Mouse (Mus musculus): ENCODE results near the gene Lrp6.

Lrp6 gene

DNA sequence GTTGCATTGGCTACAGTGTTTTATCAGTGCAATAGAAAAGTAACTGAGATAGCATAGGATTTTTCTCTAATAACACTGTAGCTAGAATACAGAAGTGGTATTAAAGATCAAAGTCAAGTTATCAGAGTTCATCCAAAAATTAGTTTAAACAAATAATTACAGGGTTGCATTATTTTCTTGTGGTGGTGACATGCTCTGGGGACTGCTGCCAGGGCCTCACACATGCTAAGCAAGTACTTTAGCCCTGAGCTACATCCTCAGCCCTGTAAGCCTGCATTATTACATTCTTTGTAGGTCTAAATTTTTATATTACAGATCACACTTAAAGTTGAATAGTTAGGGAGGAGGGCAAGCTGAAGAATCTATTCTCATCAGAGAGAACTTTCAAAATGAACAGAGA lies 68.2 kb downstream of the Lrp6 start:
- DNase-seq (ENCODE audit: low read depth, low spot score), result no peak

DNA sequence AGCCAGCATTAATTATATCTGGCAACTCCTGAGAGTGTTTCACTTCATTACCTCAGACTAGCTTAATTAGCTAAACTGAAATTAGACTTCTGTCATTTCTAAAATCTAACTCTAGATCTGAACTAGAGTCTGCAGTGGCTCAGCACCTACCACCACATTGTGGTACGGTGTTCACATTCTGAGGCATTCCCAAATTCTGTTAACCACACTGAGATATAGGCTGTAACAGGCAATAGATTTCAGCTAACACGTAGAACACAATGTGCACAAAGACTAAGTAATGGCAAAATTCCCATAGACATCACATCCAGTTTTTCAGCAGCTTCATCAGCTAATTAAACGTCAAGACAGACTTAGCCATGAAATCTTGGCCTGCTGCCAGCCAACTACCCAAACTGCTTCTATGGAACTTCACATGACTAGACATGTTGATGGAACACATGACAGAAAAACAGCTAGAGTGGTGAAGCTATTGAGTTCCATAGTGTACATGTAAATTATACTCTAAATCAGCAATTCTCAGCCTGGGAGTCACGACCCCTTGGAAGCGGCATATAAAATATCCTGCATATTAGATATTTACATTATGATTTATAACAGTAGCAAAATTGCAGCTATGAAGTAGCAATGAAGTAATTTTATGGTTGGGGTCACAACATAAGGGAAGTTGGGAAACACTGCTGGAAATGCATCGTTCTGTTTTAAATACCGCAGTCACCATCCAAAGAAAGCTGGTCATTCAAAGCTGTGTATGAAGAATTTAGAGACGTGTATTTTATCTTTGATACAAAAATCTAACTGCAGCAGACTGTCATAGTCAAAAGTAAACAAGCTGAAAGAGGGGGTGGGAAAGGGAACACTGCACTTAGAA lies 71.7 kb downstream of the Lrp6 start:
- peak; percentile 20 for DNase-seq (ENCODE audit: low read depth, low spot score)

DNA sequence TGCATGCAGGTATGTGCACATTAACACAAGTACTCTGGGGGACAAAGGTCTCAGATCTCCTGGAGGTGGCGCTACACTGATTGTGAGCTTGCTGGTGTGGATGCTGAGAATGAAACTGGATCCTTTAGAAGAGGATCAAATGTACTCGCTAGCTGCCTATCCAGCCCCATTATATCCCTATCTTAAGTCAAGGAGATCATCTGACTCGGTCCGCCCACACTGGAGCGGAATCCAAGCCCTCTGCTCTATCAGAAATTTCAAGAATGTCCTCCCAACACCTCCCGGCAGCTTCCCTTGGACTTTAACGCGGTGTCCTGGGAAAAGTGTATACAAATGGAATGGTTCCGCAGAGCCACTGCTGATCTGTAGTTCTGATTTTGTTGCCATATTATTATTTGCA lies 77.1 kb downstream of the Lrp6 start:
- DNase-seq (ENCODE audit: low read depth, low spot score), result no peak

DNA sequence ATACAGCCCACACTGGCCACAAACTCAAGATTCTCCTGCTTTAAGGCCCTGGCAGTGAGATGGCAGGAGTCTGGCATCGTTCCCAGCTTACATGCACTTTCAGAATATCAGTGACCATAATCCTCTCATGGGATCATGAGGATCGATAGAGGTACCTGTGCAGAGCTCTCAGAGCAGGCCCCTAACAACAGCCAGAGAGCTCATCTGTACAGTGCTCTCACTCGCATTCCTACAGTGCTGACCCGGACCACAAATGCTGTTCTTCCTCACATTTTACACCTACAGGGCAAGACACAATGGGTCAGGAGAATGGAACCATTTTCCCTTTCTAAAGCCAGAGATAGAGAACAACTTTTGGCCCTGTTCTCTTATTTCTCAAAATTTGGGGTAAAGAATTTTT lies 77.6 kb downstream of the Lrp6 start:
- no peak for DNase-seq (ENCODE audit: low read depth, low spot score)

DNA sequence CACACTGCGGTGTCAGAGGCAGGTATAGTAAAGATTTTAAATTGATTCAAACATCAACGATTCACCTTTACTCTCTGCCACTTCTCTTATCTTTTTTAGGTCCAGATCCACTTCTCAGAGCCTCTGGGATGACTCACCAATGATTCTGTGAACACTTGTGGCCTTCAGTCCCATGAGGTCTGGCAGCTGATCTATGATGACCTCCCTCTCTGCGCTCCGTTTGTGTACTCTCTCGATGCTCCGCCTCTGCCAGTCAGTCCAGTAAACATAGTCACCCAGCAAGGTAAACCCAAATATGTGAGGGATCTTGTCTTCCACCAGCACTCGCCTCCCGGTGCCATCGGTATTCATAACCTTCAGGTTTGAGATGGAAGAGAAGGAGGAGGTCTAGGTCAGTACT lies 80.4 kb downstream of the Lrp6 start:
- DNase-seq (ENCODE audit: low read depth, low spot score), result no peak

DNA sequence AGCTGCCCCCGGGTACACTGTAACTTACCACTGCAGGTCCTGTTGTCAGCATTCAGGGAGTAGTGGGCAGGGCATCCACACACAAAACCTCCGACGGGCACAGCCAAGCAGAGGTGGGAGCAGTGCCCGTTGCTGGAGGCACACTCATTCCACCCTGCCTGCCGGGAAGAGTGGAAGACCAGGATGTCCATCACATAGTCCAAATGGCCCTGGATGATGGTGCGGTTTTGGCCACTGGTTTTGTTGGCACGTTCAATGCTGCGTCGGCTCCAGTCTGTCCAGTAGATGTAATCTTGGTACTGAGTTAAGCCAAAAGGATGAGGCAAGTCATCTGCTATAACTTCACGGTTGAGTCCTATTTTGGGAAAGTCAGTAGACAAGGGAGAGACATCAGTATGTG lies 87.3 kb downstream of the Lrp6 start:
- no peak for DNase-seq (ENCODE audit: low read depth, low spot score)

DNA sequence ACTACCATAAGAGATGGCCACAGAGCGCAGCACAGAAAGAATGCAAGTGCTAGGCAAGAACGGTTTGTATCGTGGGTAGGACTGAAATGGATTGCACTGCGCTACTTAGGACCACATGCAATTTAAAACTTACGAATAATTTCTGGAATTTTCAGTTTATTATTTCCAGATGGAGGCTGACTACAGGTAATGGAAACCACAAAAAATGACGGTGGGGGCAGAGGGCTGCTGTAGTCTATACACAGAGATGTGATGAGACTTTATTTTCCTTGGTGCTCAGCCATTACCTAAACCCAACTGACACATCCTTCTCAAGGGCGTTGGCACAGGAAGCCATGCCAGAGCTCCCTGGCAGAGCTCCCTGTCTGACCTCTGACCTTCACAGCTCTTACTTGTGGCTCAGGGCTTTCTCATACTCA lies 93.6 kb downstream of the Lrp6 start:
- DNase-seq (ENCODE audit: low read depth, low spot score), result peak; percentile 10

DNA sequence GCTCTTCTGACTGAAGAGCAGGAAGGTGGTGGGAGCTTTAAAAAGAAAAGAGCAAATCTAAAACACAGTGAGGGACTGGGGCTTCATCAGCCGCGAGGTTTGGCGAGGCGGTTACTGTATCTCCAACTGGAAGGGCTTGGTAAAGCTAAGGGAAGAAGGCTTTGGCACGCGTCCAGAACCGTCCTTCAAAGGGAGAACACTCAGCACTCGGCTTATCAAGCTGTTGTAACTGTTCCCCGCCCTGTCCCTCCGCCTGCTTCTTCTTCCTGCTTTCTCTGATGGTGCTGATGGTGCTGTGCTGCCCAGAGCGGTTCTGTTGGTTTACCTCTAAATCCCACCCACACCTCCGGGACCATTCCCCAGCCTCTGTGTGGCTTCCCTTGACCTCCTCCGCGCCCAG lies 95.9 kb downstream of the Lrp6 start:
- no peak for DNase-seq (ENCODE audit: low read depth, low spot score)

DNA sequence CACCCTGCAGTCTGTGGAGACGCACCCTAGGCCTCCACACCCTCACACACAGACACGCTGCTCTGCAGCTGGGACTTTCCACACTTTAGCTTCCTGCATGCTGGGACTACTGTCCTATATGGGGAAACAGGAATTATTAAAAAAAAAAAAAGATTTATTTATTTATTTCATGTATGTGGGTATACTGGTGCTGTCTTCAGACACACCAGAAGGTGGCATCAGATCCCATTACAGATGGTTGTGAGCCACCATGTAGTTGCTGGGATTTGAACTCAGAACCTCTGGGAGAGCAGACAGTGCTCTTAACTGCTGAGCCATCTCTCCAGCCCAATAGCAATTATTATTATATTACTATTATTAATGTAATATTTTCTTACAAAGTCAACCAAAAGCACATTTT lies 97.5 kb downstream of the Lrp6 start:
- DNase-seq (ENCODE audit: low read depth, low spot score), result no peak

DNA sequence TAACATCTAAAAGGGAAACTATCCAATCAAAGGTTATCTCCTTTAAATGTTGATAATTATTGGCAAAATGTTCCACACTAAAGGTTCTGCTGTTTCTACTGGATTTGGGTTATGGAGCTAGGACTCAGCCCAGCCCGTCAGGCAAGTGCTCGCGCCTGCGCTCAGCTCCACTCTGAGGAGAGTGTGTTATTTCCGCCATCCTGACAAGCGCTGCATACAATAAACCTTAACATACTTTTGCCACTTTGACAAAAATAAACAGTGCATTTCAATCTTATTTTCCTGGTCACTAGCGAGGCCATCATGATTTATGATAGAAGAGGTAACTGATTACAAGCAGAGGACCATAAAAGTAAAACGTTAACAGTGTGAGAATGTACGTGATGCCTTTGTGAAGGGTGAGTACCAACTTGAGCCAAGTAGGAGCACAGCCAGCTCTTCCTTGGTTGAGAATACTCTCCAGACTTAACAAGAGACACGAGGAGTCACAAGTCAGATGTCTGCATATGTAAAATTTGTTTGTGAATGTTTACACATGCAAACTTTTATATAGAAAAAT lies 100.0 kb downstream of the Lrp6 start:
- DNase-seq (ENCODE audit: low read depth, low spot score), result no peak

DNA sequence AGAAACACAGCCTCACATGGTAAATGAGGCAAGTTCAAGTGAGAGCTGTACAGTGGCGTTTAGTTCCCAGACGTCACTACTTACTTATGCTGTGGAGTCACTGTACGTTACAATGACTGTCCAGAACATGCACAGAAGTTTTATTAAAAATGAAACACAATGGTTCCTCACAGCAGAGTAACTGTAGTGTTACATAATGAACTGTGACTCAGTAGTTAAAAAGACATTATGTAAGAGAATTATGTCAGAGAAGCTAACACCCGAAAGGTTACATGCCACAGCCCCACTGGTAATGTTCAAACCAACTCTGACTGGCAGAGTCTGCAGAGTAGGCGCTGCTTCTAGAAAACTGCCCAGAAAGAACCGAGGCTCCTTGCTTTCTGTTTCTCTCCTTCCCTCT lies 105.6 kb downstream of the Lrp6 start:
- no peak for DNase-seq (ENCODE audit: low read depth, low spot score)

DNA sequence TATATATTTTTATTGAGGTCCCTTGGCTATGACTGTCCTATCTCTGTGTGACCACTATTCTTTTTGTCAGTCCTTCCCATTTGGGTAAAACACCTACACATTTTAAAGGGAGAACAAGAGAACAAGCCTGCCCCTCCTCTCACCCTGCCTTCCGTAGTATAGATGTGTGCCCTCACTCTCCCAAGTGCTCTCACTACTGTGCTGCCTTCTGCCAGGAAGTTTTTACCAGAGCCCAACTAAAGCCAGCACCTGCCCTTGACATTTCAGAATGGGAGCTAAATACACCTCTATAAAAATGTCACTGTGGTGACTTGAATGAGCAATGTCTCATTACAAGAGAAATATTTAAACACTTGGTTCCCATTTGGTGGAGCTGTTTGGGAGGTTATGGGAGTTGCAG lies 108.4 kb downstream of the Lrp6 start:
- DNase-seq (ENCODE audit: low read depth, low spot score), result no peak

DNA sequence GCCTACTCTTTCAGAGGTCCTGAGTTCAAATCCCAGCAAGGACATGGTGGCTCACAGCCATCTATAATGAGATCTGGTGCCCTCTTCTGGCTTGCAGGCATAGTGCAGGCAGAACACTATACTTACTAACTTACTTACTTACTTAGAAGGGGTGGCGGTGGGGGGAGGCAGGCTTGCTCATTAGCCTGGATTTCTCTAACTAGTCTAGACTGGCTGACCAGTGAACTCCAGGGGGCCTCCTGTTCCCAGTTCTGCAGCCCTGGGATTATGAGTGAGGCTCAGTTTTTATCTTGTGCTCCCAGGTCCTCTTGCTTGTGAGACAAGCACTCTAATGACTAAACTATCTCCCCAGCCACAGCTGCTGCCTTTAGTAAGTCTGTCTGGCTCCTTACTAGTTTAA lies 112.7 kb downstream of the Lrp6 start:
- DNase-seq (ENCODE audit: low read depth, low spot score), result no peak

DNA sequence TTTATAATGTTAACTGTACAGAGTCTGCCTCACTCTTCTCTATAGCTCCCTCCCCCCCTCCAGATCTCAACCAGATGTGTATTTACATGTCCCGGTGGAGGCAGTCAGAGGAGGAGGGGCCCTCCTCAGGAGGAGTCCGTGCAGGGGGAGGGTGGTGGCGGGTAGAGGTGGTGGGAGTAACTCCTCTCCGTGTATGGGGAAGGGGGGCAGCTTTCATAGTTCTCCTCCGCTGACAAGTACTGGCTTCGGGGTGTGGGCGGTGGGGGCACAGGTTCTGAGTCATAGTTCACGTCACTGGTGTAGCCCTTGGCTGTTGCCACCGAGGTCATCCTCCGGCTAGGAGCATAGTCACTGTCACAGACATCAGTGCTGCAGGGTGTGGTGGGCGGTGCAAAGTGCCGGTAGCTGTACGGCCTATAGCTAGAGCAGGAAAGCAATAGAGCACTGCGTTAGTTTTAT lies 116.1 kb downstream of the Lrp6 start:
- peak; percentile 51 for DNase-seq (ENCODE audit: low read depth, low spot score)

DNA sequence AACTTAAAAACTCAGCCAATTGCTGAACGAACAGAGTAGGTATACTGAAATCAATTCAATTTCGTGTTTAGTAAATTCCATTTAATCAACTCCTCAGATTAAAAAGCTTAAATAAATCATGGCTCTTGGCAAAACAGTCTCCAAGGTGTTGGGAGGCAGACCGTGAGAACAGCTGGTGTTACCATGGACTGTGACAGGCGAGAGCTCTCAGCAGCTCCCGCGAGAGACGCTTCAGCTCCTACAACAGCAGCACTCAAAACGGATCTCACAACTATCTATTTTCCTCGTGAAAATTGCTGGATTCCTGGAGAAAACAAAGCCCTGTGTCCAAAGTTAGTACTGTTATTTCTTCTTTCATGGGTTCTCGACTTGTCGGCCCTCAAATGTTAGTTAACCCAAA lies 116.8 kb downstream of the Lrp6 start:
- no peak for DNase-seq (ENCODE audit: low read depth, low spot score)

DNA sequence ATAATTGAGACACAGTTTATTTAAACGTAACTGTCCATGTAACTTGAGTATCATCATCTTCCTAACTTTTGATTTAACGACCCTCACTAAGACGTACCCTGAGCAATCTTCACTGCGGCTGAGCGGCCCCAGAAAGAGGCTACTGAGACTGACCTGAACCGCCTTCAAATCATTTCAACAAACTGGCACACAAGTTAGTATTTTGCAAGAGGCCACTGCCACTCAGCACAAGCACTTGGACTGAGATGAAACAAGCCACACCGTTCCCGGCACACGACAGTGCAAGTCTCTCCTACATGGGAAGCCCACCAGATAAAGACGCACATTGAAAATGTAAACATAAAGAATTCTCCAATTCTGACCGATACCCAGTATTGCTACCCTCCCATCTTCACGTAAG lies 118.3 kb downstream of the Lrp6 start:
- no peak for DNase-seq (ENCODE audit: low read depth, low spot score)

DNA sequence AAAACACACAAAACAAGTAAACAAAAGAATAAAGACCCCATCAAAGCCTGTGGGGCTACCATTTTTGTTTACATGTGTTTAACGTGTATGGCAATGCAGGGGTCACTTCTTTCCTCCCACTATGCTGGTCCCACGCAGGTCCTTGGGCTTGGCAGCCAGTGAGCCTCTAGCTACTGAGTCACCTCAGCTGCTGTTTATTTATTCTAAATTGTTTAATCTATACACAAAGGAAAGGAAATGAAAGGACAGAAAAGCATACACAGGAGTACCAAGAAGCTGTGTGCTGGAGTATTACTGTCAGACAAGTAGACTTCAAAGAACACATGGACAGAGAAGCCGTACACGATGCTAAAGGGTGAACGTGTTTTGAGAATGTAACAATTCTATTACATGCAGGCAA lies 122.8 kb downstream of the Lrp6 start:
- no peak for DNase-seq (ENCODE audit: low read depth, low spot score)

DNA sequence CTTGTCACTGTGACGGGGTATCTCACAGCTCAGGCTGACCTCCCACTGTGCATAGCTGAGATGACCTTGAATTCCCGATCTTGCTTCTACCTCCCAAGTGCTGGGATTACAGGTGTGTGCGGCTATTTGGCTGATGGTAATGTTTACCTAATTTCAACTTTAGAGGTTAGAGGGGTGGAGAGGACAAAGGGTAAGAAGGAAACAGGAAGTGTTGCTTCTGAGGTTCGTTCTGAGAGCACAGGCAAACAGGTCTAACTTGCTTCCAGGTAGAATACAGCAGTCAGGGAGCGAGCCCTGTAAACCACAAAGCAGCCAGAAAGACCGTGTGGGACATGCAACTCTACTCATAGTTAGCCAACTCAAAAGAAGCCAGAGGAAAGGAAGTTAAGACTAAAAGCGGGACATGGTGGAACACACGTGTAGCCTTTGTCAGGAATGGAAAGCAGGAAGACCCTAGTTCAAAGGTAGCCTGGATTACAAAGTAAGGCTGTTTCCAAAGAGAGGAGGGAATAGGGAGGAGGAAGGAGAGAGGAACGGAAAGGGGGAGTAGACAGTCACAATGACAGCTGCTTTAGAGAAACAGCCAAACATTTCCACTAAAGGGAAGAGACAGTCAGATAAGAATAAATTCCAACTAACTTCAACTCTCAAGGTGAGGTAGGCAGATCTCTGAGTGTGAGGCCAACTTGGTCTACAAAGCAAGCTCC lies 123.4 kb downstream of the Lrp6 start:
- no peak for DNase-seq (ENCODE audit: low read depth, low spot score)

DNA sequence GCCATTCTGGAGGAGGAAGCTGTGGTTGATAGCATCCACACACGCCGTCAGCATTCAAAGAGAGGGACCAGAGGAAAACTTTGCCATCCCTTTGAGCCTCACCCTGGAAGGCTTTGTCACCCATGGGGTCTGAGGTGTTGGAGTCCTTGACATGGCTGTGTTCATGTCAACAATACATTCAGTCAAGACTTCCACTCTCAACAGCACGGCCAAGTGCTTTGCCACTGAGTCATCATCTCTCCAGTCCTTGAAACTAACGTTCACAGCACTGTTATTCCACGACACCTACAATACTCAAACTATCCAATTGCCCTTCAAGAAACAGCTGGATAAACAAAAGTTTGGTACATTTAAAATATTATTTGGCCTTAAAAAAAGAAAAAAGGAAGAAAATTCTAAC lies 124.5 kb downstream of the Lrp6 start:
- no peak for DNase-seq (ENCODE audit: low read depth, low spot score)

DNA sequence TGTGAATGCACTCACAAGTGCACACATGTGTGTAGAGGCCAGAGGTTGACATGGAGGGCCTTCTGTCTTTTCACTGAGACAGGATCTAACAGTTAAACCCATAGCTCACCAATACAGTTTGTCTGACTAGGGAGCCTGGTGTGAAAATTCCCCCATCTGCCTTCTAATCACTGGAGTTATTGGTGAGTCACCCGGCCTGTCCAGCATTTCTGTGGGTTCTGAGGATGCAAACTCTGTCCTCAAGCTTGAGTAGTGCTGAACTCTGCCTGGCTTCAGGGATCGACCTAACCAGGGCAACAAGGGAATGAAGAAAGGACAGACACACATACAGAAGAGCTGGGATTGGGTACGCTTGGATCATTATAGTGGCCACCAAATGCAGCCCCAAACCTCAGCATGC lies 125.0 kb downstream of the Lrp6 start:
- no peak for DNase-seq (ENCODE audit: low read depth, low spot score)

DNA sequence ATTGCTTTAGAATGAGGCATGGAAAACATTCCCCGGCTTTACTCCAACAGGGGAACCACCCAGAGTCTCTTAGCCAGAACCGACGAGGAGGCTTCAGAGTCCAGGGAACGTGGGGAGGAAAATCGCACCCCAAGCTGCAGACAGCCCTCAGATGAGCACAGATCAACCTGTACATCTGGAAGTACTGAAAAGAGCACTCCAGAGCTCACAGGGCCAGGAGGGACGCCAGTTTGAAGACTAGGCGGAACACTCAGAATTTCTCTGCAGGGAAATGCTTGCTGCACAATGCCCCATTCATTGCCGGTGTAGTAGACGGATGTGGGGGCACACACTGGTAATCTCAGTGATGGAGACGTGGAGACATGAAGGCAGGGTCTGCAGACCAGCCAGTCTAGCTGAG lies 126.7 kb downstream of the Lrp6 start:
- peak; percentile 56 for DNase-seq (ENCODE audit: low read depth, low spot score)

DNA sequence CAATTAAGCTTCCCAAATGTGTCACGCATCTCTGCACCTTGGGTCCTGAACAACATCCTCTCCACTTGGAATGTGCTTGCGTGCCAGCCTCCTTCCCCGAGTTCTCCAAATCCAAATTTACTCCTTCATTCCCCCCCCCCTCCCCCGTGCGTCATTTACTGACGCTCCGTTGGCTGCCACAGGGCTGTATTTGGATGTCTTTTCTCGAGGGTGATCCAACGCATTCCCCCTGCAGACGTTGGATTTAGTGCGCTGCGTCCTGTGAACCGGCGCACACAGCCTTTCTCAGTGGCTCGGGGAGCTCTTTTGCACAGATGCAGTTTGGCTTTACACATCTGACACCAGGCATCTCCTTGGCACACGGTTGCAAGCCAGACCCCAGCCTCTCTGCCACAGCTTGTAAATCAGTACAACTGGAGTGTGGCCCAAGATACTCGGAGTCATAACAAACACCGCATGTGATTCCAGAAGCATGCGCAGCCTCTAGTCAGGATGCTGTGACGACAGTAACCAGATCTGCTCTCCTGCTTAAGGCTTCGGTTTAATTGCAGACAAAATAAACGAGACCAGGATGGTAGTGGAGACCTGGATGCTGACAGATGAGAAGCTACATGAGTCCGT lies 127.3 kb downstream of the Lrp6 start:
- DNase-seq (ENCODE audit: low read depth, low spot score), result peak; percentile 63
